Mouse (Mus musculus) MEL (cell line): Measurements from ENCODE around the gene Nploc4. TPM values are rescaled to one million over a fixed set of nuclear protein-coding genes. Genes with fewer than 3 reads are reported as not detected.

Source experiments
- DNase-seq: peaks from one replicate; pipeline ENCODE4 v3.0.0; 2011; ENCODE audit warnings: low read depth, low spot score
- H3K27ac ChIP-seq: 2 replicates; pipeline ENCODE4 v1.5.1; 2012; ENCODE audit warnings: low read depth, mild to moderate bottlenecking, control low read depth, low read length, moderate library complexity; ENCODE audit not compliant: control insufficient read depth
- H3K27me3 ChIP-seq, 2 experiments: fragments of 150-350 bp in 1 of 2; sonication (generic) in 1 of 2; 2 replicates each; pipeline ENCODE4 v1.6.1; 2012; ENCODE audit warnings: low read length in 2 of 2, mild to moderate bottlenecking in 2 of 2, improper control_type of control experiment in 1 of 2, moderate library complexity in 1 of 2; ENCODE audit not compliant: insufficient read depth in 2 of 2, control insufficient read depth in 1 of 2
- H3K36me3 ChIP-seq, 2 experiments: 2 replicates each; pipeline ENCODE4 v1.6.1; 2012 to 2014; ENCODE audit warnings: low read length in 2 of 2, improper control_type of control experiment in 1 of 2, inconsistent platforms in 1 of 2, mild to moderate bottlenecking in 1 of 2; ENCODE audit not compliant: insufficient read depth in 2 of 2, control insufficient read depth in 1 of 2
- H3K4me1 ChIP-seq, 2 experiments: fragments of 150-350 bp in 1 of 2; sonication (generic) in 1 of 2; 2 replicates each; pipeline ENCODE4 v1.6.1; 2012; ENCODE audit warnings: low read length in 2 of 2, improper control_type of control experiment in 1 of 2, mild to moderate bottlenecking in 1 of 2; ENCODE audit not compliant: insufficient read depth in 2 of 2, control insufficient read depth in 1 of 2
- H3K4me3 ChIP-seq, 2 experiments: fragments of 150-350 bp in 1 of 2; sonication (generic) in 1 of 2; 2 replicates each; pipeline ENCODE4 v1.5.1; 2012; ENCODE audit warnings: low read depth in 2 of 2, low read length in 2 of 2, mild to moderate bottlenecking in 2 of 2, moderate library complexity in 2 of 2, control low read depth in 1 of 2, improper control_type of control experiment in 1 of 2; ENCODE audit not compliant: control insufficient read depth in 1 of 2, insufficient read depth in 1 of 2
- H3K79me2 ChIP-seq: 2 replicates; pipeline ENCODE4 v1.6.1; 2012; ENCODE audit warnings: mild to moderate bottlenecking, low read length, moderate library complexity; ENCODE audit not compliant: control insufficient read depth, poor library complexity, insufficient read depth
- H3K9ac ChIP-seq: 2 replicates; pipeline ENCODE4 v1.6.1; 2012; ENCODE audit warnings: low read depth, mild to moderate bottlenecking, control low read depth, low read length, moderate library complexity; ENCODE audit not compliant: control insufficient read depth, poor library complexity, severe bottlenecking
- H3K9me3 ChIP-seq: fragments of 150-350 bp; sonication (generic); replicated peaks from 2 replicates; pipeline ENCODE4 v1.6.1; 2012; ENCODE audit warnings: mild to moderate bottlenecking, low read length, improper control_type of control experiment, moderate library complexity; ENCODE audit not compliant: insufficient read depth
- BHLHE40 ChIP-seq: IDR thresholded peaks from 2 replicates; pipeline ENCODE4 v1.6.1; 2012; ENCODE audit warnings: low read depth, mild to moderate bottlenecking, inconsistent platforms, low read length, improper control_type of control experiment, borderline replicate concordance
- CHD1 ChIP-seq: IDR thresholded peaks from 2 replicates; pipeline ENCODE4 v1.6.1; 2012; ENCODE audit warnings: low read depth, mild to moderate bottlenecking, inconsistent platforms, low read length, improper control_type of control experiment
- CHD2 ChIP-seq: IDR thresholded peaks from 2 replicates; pipeline ENCODE4 v1.6.1; 2011; ENCODE audit warnings: low read length, improper control_type of control experiment
- CTCF ChIP-seq, 3 experiments: IDR thresholded peaks in 2 of 3; conservative IDR thresholded peaks in 1 of 3; 2 replicates each; pipeline ENCODE4 v1.5.1; 2011 to 2012; ENCODE audit warnings: low read length in 3 of 3, low read depth in 2 of 3, mild to moderate bottlenecking in 2 of 3, improper control_type of control experiment in 1 of 3, inconsistent platforms in 1 of 3, mixed read lengths in 1 of 3, moderate library complexity in 1 of 3; ENCODE audit not compliant: control insufficient read depth in 1 of 3, insufficient read depth in 1 of 3, poor library complexity in 1 of 3, severe bottlenecking in 1 of 3
- ELF1 ChIP-seq: IDR thresholded peaks from 2 replicates; pipeline ENCODE4 v1.6.1; 2014; ENCODE audit warnings: low read depth, mild to moderate bottlenecking, inconsistent platforms, low read length, improper control_type of control experiment, moderate library complexity
- ETS1 ChIP-seq: IDR thresholded peaks from 2 replicates; pipeline ENCODE4 v1.6.1; 2012; ENCODE audit warnings: low read depth, mild to moderate bottlenecking, inconsistent platforms, low read length, improper control_type of control experiment, moderate library complexity
- HCFC1 ChIP-seq: IDR thresholded peaks from 2 replicates; pipeline ENCODE4 v1.6.1; 2012; ENCODE audit warnings: low read depth, mild to moderate bottlenecking, inconsistent platforms, low read length, improper control_type of control experiment, moderate library complexity
- KAT2A ChIP-seq: conservative IDR thresholded peaks from 2 replicates; pipeline ENCODE4 v1.6.1; 2012; ENCODE audit warnings: low read depth, low read length, improper control_type of control experiment, inconsistent platforms
- MAX ChIP-seq: IDR thresholded peaks from 2 replicates; pipeline ENCODE4 v1.6.1; 2011; ENCODE audit warnings: low read length, improper control_type of control experiment
- MAZ ChIP-seq: IDR thresholded peaks from 2 replicates; pipeline ENCODE4 v1.6.1; 2012; ENCODE audit warnings: low read depth, mild to moderate bottlenecking, inconsistent platforms, low read length, improper control_type of control experiment
- MYB ChIP-seq: IDR thresholded peaks from 2 replicates; pipeline ENCODE4 v1.6.1; 2011; ENCODE audit warnings: mild to moderate bottlenecking, low read depth, low read length, improper control_type of control experiment
- MYC ChIP-seq: IDR thresholded peaks from 2 replicates; pipeline ENCODE4 v1.6.1; 2011; ENCODE audit warnings: low read depth, mild to moderate bottlenecking, low read length, improper control_type of control experiment, moderate library complexity
- NRF1 ChIP-seq: IDR thresholded peaks from 2 replicates; pipeline ENCODE4 v1.6.1; 2014; ENCODE audit warnings: low read depth, mild to moderate bottlenecking, inconsistent platforms, low read length, improper control_type of control experiment, moderate library complexity; ENCODE audit not compliant: poor library complexity, insufficient read depth, severe bottlenecking
- POLR2AphosphoS2 ChIP-seq: IDR thresholded peaks from 2 replicates; pipeline ENCODE4 v1.6.1; 2011; ENCODE audit warnings: low read length, improper control_type of control experiment
- POLR2AphosphoS5 ChIP-seq: IDR thresholded peaks from 2 replicates; pipeline ENCODE4 v1.6.1; 2012; ENCODE audit warnings: low read depth, borderline replicate concordance, mild to moderate bottlenecking, inconsistent platforms, low read length, moderate library complexity, mixed read lengths
- USF1 ChIP-seq: IDR thresholded peaks from 2 replicates; pipeline ENCODE4 v1.6.1; 2014; ENCODE audit warnings: low read depth, mild to moderate bottlenecking, inconsistent platforms, low read length, improper control_type of control experiment, moderate library complexity
- USF2 ChIP-seq, 2 experiments: IDR thresholded peaks; 2 replicates each; pipeline ENCODE4 v1.6.1; 2011 to 2012; ENCODE audit warnings: improper control_type of control experiment in 2 of 2, low read length in 2 of 2, borderline replicate concordance in 1 of 2, inconsistent platforms in 1 of 2, low read depth in 1 of 2, mild to moderate bottlenecking in 1 of 2; ENCODE audit not compliant: insufficient read depth in 1 of 2
- ZC3H11A ChIP-seq: IDR thresholded peaks from 2 replicates; pipeline ENCODE4 v1.6.1; 2012; ENCODE audit warnings: low read depth, mild to moderate bottlenecking, inconsistent platforms, low read length, improper control_type of control experiment
- ZMIZ1 ChIP-seq: IDR thresholded peaks from 2 replicates; pipeline ENCODE4 v1.6.1; 2012; ENCODE audit warnings: low read depth, mild to moderate bottlenecking, inconsistent platforms, low read length, improper control_type of control experiment, moderate library complexity
- polyA plus RNA-seq, 2 experiments: library from polyadenylated mRNA; stranded (reverse) in 1 of 2; unstranded in 1 of 2; fragments of >175 nt in 1 of 2; fragments of >200 nt in 1 of 2; gene quantifications; 2 replicates each; pipeline versions ENCODE4 v1.2.1 to v1.2.4; 2012; ENCODE audit warnings: low replicate concordance in 2 of 2, low read depth in 1 of 2; ENCODE audit not compliant: insufficient read length in 2 of 2, insufficient read depth in 1 of 2, missing spikeins in 1 of 2
- total RNA-seq: library from RNA; depleted of rRNA; stranded (reverse); fragments of 300-350 nt; gene quantifications from 2 replicates; pipeline ENCODE4 v1.2.3, GENCODE M21; 2012

Gene Nploc4
- total and polyA plus RNA-seq, 3 experiments, result 77.4 to 352 (median 117) TPM

- Histone ChIP-seq H3K79me2 (peaks cover 2% of the 10 kb centered on the region), H3K4me1 (peaks cover 7 to 16% of the 10 kb centered on the region in 2 experiments; a peak in 3 of 4 replicates), H3K9me3 (no peaks in the 10 kb centered on the region), H3K9ac (no peak overlapping the region), H3K27me3 (no peaks in the 10 kb centered on the region), H3K4me3 (no peak overlapping the region), H3K27ac (no peak overlapping the region), H3K36me3 (peaks cover 21 to 50% of the 10 kb centered on the region in 2 experiments)
- no peak for DNase-seq
- TF ChIP-seq USF2 (IDR thresholded peaks at IDR 0.05; ENCODE audit: borderline replicate concordance in 1 of 2, insufficient read depth in 1 of 2, low read depth in 1 of 2, low read length in 2 of 2), result no peak
- no peak for TF ChIP-seq MYC
- TF ChIP-seq KAT2A, result no peak
- no peak for TF ChIP-seq CHD1
- no peak for TF ChIP-seq USF1
- no peak for TF ChIP-seq ETS1
- 0 out of 2 replicates have a peak, but pooled peaks have one; percentile 51 for TF ChIP-seq POLR2AphosphoS5
Observed at GRCm38 (mm10) chr11:120395661-120396060, 41.8 kb downstream of the Nploc4 start.

- TF ChIP-seq MAZ (no peak), ZMIZ1 (no peak), HCFC1 (no peak), CTCF (IDR thresholded peaks at IDR 0.05 in 2 of 3, conservative IDR thresholded peaks at IDR 0.05 in 1 of 3; ENCODE audit: control insufficient read depth in 1 of 3, insufficient read depth in 1 of 3, low read depth in 2 of 3, low read length in 3 of 3, poor library complexity in 1 of 3, severe bottlenecking in 1 of 3) (no peak), ELF1 (no peak), USF2 (IDR thresholded peaks at IDR 0.05; ENCODE audit: borderline replicate concordance in 1 of 2, insufficient read depth in 1 of 2, low read depth in 1 of 2, low read length in 2 of 2) (no peak), KAT2A (no peak), MYB (no peak), USF1 (no peak), MAX (no peak), NRF1 (no peak), POLR2AphosphoS2 (no peak), BHLHE40 (no peak), ZC3H11A (no peak), CHD2 (no peak)
- no peak for DNase-seq
- no peaks in the 10 kb centered on the region for H3K4me1 ChIP-seq
- H3K36me3 ChIP-seq, result peaks cover 3 to 33% of the 10 kb centered on the region in 2 experiments; a peak in 3 of 4 replicates
- H3K4me3 ChIP-seq, result no peak overlapping the region
- no peaks in the 10 kb centered on the region for H3K9me3 ChIP-seq
- no peaks in the 10 kb centered on the region for H3K79me2 ChIP-seq
- H3K27me3 ChIP-seq, result no peaks in the 10 kb centered on the region
- no peak overlapping the region for H3K27ac ChIP-seq
- H3K9ac ChIP-seq, result no peak overlapping the region
Observed at GRCm38 (mm10) chr11:120388580-120388979, 48.9 kb downstream of the Nploc4 start.
